Mouse (Mus musculus): Measurements from ENCODE around the gene Vps50. TPM values are rescaled to one million over a fixed set of nuclear protein-coding genes. Genes with fewer than 3 reads are reported as not detected.
"Not testable (repeated sequence)": the region's sequence is repeated elsewhere in the genome, so short reads cannot be mapped to it uniquely, and the experiment has no call there.

The Vps50 gene
- polyA plus RNA-seq, 1 experiment from 2014 or later, result 38.2 TPM

GRCm38 (mm10) chr6:3494285-3494684 lies 3.9 kb upstream of the Vps50 start:
- H3K9me3 ChIP-seq, result no peaks in the 10 kb centered on the region
- no peaks in the 10 kb centered on the region for H3K4me1 ChIP-seq
- H3K9ac ChIP-seq, result no peak overlapping the region
- H3K4me3 ChIP-seq, result no peak overlapping the region
- no peak for ATAC-seq (ENCODE audit: insufficient number of reproducible peaks, insufficient read depth, low FRiP score, low TSS enrichment)
- no peak overlapping the region for H3K4me2 ChIP-seq (replicated peaks)
- H3K27me3 ChIP-seq, result no peaks in the 10 kb centered on the region
- no peaks in the 10 kb centered on the region for H3K36me3 ChIP-seq
- WGBS, result 80% methylated on average over 5 of the region's 5 CpGs
- H3K27ac ChIP-seq, result no peak overlapping the region

- H3K27me3 ChIP-seq, result no peaks in the 10 kb centered on the region
- H3K4me3 ChIP-seq, result no peak overlapping the region
- ATAC-seq (ENCODE audit: insufficient number of reproducible peaks, insufficient read depth, low FRiP score, low TSS enrichment), result no peak
- no peak overlapping the region for H3K4me2 ChIP-seq (replicated peaks)
- 4% methylated on average over 2 of the region's 2 CpGs for WGBS
- 0 out of 2 replicates have a peak, but pooled peaks cover 3% of the 10 kb centered on the region for H3K4me1 ChIP-seq
- H3K27ac ChIP-seq, result no peak overlapping the region
- no peaks in the 10 kb centered on the region for H3K36me3 ChIP-seq
- H3K9me3 ChIP-seq, result no peaks in the 10 kb centered on the region
- no peak overlapping the region for H3K9ac ChIP-seq
These were observed 2.0 kb upstream of the Vps50 start for GRCm38 (mm10) chr6:3496210-3496609.

GRCm38 (mm10) chr6:3500286-3500685 lies 2.1 kb downstream of the Vps50 start:
- Histone ChIP-seq H3K4me3 (no peak overlapping the region), H3K27me3 (no peaks in the 10 kb centered on the region), H3K9ac (no peak overlapping the region), H3K27ac (no peak overlapping the region), H3K9me3 (no peaks in the 10 kb centered on the region), H3K4me2 (replicated peaks) (no peak overlapping the region), H3K4me1 (0 out of 2 replicates have a peak, but pooled peaks cover 3% of the 10 kb centered on the region), H3K36me3 (no peaks in the 10 kb centered on the region)
- no peak for ATAC-seq (ENCODE audit: insufficient number of reproducible peaks, insufficient read depth, low FRiP score, low TSS enrichment)
- WGBS, result 82% methylated on average over 3 of the region's 3 CpGs

- Histone ChIP-seq H3K27ac (no peak overlapping the region), H3K9ac (no peak overlapping the region), H3K4me1 (no peaks in the 10 kb centered on the region), H3K4me2 (replicated peaks) (no peak overlapping the region), H3K36me3 (no peaks in the 10 kb centered on the region), H3K9me3 (no peaks in the 10 kb centered on the region), H3K27me3 (no peaks in the 10 kb centered on the region), H3K4me3 (no peak overlapping the region)
- ATAC-seq (ENCODE audit: insufficient number of reproducible peaks, insufficient read depth, low FRiP score, low TSS enrichment), result no peak
- WGBS, result 49% methylated on average over 5 of the region's 5 CpGs
These were observed 7.1 kb downstream of the Vps50 start for GRCm38 (mm10) chr6:3505289-3505688.

- 79% methylated on average over 4 of the region's 4 CpGs for WGBS
- H3K4me1 ChIP-seq, result no peaks in the 10 kb centered on the region
- no peak overlapping the region for H3K4me2 ChIP-seq (replicated peaks)
- H3K9me3 ChIP-seq, result no peaks in the 10 kb centered on the region
- H3K9ac ChIP-seq, result no peak overlapping the region
- H3K27ac ChIP-seq, result no peak overlapping the region
- ATAC-seq (ENCODE audit: insufficient number of reproducible peaks, insufficient read depth, low FRiP score, low TSS enrichment), result no peak
- no peaks in the 10 kb centered on the region for H3K36me3 ChIP-seq
- H3K27me3 ChIP-seq, result no peaks in the 10 kb centered on the region
- H3K4me3 ChIP-seq, result no peak overlapping the region
These were observed 8.9 kb downstream of the Vps50 start for GRCm38 (mm10) chr6:3507078-3507477.

GRCm38 (mm10) chr6:3508151-3508550 lies 10.0 kb downstream of the Vps50 start:
- not testable (repeated sequence) for H3K27ac ChIP-seq; H3K27me3 ChIP-seq; H3K9ac ChIP-seq; ATAC-seq (ENCODE audit: insufficient number of reproducible peaks, insufficient read depth, low FRiP score, low TSS enrichment); H3K9me3 ChIP-seq; H3K36me3 ChIP-seq; H3K4me2 ChIP-seq (replicated peaks); H3K4me3 ChIP-seq; H3K4me1 ChIP-seq
- WGBS, result 91% methylated on average over 2 of the region's 2 CpGs

- no peaks in the 10 kb centered on the region for H3K36me3 ChIP-seq
- H3K9me3 ChIP-seq, result no peaks in the 10 kb centered on the region
- peaks cover 5% of the 10 kb centered on the region for H3K4me1 ChIP-seq
- no peak for ATAC-seq (ENCODE audit: insufficient number of reproducible peaks, insufficient read depth, low FRiP score, low TSS enrichment)
- no peak overlapping the region for H3K27ac ChIP-seq
- H3K4me2 ChIP-seq (replicated peaks), result no peak overlapping the region
- H3K27me3 ChIP-seq, result no peaks in the 10 kb centered on the region
- no peak overlapping the region for H3K4me3 ChIP-seq
- no peak overlapping the region for H3K9ac ChIP-seq
- WGBS, result 19% methylated on average over 2 of the region's 2 CpGs
These were observed 11.6 kb downstream of the Vps50 start for GRCm38 (mm10) chr6:3509782-3510181.

- WGBS, result 81% methylated on average over 10 of the region's 10 CpGs
- Histone ChIP-seq H3K9me3 (no peaks in the 10 kb centered on the region), H3K36me3 (no peaks in the 10 kb centered on the region), H3K27me3 (no peaks in the 10 kb centered on the region), H3K4me1 (peaks cover 5% of the 10 kb centered on the region), H3K4me3 (no peak overlapping the region), H3K4me2 (replicated peaks) (no peak overlapping the region), H3K9ac (no peak overlapping the region), H3K27ac (no peak overlapping the region)
- no peak for ATAC-seq (ENCODE audit: insufficient number of reproducible peaks, insufficient read depth, low FRiP score, low TSS enrichment)
These were observed 12.9 kb downstream of the Vps50 start for GRCm38 (mm10) chr6:3511116-3511515.

- WGBS, result 53% methylated on average over 11 of the region's 11 CpGs
- Histone ChIP-seq H3K9ac (no peak overlapping the region), H3K4me3 (no peak overlapping the region), H3K36me3 (no peaks in the 10 kb centered on the region), H3K27ac (0 out of 2 replicates have a peak overlapping the region, but pooled peaks have one; percentile 30), H3K4me2 (replicated peaks) (no peak overlapping the region), H3K9me3 (no peaks in the 10 kb centered on the region), H3K27me3 (no peaks in the 10 kb centered on the region), H3K4me1 (peaks cover 5% of the 10 kb centered on the region)
- ATAC-seq (ENCODE audit: insufficient number of reproducible peaks, insufficient read depth, low FRiP score, low TSS enrichment), result no peak
These were observed 13.4 kb downstream of the Vps50 start for GRCm38 (mm10) chr6:3511612-3512011.

GRCm38 (mm10) chr6:3512611-3513010 lies 14.4 kb downstream of the Vps50 start:
- Histone ChIP-seq H3K27ac (no peak overlapping the region), H3K4me2 (replicated peaks) (no peak overlapping the region), H3K27me3 (no peaks in the 10 kb centered on the region), H3K36me3 (0 out of 2 replicates have a peak, but pooled peaks cover 4% of the 10 kb centered on the region), H3K9ac (no peak overlapping the region), H3K4me1 (peaks cover 5% of the 10 kb centered on the region), H3K4me3 (no peak overlapping the region), H3K9me3 (no peaks in the 10 kb centered on the region)
- ATAC-seq (ENCODE audit: insufficient number of reproducible peaks, insufficient read depth, low FRiP score, low TSS enrichment), result no peak
- WGBS, result 49% methylated on average over 3 of the region's 3 CpGs

GRCm38 (mm10) chr6:3528198-3528597 lies 30.0 kb downstream of the Vps50 start:
- no peak for ATAC-seq (ENCODE audit: insufficient number of reproducible peaks, insufficient read depth, low FRiP score, low TSS enrichment)
- no peak overlapping the region for H3K4me2 ChIP-seq (replicated peaks)
- no peaks in the 10 kb centered on the region for H3K36me3 ChIP-seq
- no peak overlapping the region for H3K27ac ChIP-seq
- H3K27me3 ChIP-seq, result no peaks in the 10 kb centered on the region
- WGBS, result 92% methylated on average over 4 of the region's 4 CpGs
- H3K4me3 ChIP-seq, result no peak overlapping the region
- no peak overlapping the region for H3K9ac ChIP-seq
- no peaks in the 10 kb centered on the region for H3K4me1 ChIP-seq
- no peaks in the 10 kb centered on the region for H3K9me3 ChIP-seq

GRCm38 (mm10) chr6:3531445-3531844 lies 33.3 kb downstream of the Vps50 start:
- no peak overlapping the region for H3K4me3 ChIP-seq
- no peak overlapping the region for H3K27ac ChIP-seq
- H3K4me1 ChIP-seq, result no peaks in the 10 kb centered on the region
- ATAC-seq (ENCODE audit: insufficient number of reproducible peaks, insufficient read depth, low FRiP score, low TSS enrichment), result no peak
- no peak overlapping the region for H3K4me2 ChIP-seq (replicated peaks)
- H3K9ac ChIP-seq, result no peak overlapping the region
- 69% methylated on average over 5 of the region's 5 CpGs for WGBS
- H3K9me3 ChIP-seq, result no peaks in the 10 kb centered on the region
- no peaks in the 10 kb centered on the region for H3K36me3 ChIP-seq
- H3K27me3 ChIP-seq, result no peaks in the 10 kb centered on the region

- Histone ChIP-seq H3K4me1 (no peaks in the 10 kb centered on the region), H3K9ac (no peak overlapping the region), H3K4me2 (replicated peaks) (no peak overlapping the region), H3K4me3 (no peak overlapping the region), H3K36me3 (no peaks in the 10 kb centered on the region), H3K27me3 (no peaks in the 10 kb centered on the region), H3K9me3 (no peaks in the 10 kb centered on the region), H3K27ac (no peak overlapping the region)
- 71% methylated on average over 1 of the region's 1 CpGs for WGBS
- ATAC-seq (ENCODE audit: insufficient number of reproducible peaks, insufficient read depth, low FRiP score, low TSS enrichment), result no peak
These were observed 37.9 kb downstream of the Vps50 start for GRCm38 (mm10) chr6:3536048-3536447.

All from embryonic facial prominence, embryonic 12.5 days (tissue).